Mouse (Mus musculus): ENCODE measurements around the gene Atp5j2.

DNA sequence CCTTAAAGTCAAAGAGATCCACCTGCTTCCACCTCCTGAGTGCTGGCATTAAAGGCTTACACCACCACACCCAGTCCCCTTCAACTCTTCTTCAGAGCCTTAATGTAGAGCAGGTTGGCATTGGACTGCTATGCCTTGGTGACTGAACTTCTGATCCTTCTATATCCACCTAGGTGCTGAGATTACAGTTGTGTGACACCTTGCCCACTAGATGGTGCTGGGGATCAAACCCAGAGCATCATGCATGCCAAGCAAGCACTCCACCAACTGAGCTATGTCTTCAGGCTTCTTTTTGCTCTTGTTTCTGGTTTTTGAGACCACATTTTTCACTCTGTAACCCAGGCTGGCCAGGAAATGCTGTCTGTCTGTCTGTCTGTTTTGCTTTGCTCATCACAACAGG lies 42.8 kb upstream of the Atp5j2 start:
- TF ChIP-seq CTCF (IDR thresholded peaks at IDR 0.05; ENCODE audit: control insufficient read depth, insufficient read depth, insufficient read length) (no peak), MYOD1 (IDR thresholded peaks at IDR 0.05; ENCODE audit: control insufficient read depth, insufficient read length, low read depth) (no peak), USF1 (IDR thresholded peaks at IDR 0.05; ENCODE audit: low read depth) (no peak), MAX (IDR thresholded peaks at IDR 0.05) (no peak), FOSL1 (IDR thresholded peaks at IDR 0.05; ENCODE audit: insufficient read depth, low read length, poor library complexity, severe bottlenecking) (no peak), CEBPB (IDR thresholded peaks at IDR 0.05; ENCODE audit: low read depth) (no peak)

All from C2C12 (cell line).